Mouse (Mus musculus) adrenal gland, postnatal 4 days (tissue): ENCODE data around the gene Prkag1. TPM values are rescaled to one million over a fixed set of nuclear protein-coding genes. Genes with fewer than 3 reads are reported as not detected.

Experiments
- DNase-seq, 2 experiments: peaks; one replicate each; pipeline ENCODE4 v3.0.0; 2021 to 2022; ENCODE audit warnings: low spot score in 2 of 2, mixed read lengths in 2 of 2
- total RNA-seq, 2 experiments: library from RNA; stranded (reverse); gene quantifications; 2 replicates each; pipeline ENCODE4 v1.2.3; 2021

Prkag1 gene
- total RNA-seq, 2 experiments from 2014 or later, result 66.4 to 68.2 TPM

GRCm38 (mm10) chr15:98796803-98797595, 34.3 kb downstream of the Prkag1 start:
- DNase-seq, result no peak

GRCm38 (mm10) chr15:98793141-98793698, 38.1 kb downstream of the Prkag1 start:
- DNase-seq, result no peak

- no peak for DNase-seq
These were observed 38.9 kb downstream of the Prkag1 start for GRCm38 (mm10) chr15:98792233-98793020.

- DNase-seq, result no peak
These were observed 39.5 kb downstream of the Prkag1 start for GRCm38 (mm10) chr15:98791771-98792170.

GRCm38 (mm10) chr15:98791221-98791620, 40.1 kb downstream of the Prkag1 start:
- DNase-seq, result no peak

GRCm38 (mm10) chr15:98790761-98791160, 40.6 kb downstream of the Prkag1 start:
- DNase-seq, result no peak

- no peak for DNase-seq
These were observed 41.4 kb downstream of the Prkag1 start, which contains the start of gene Wnt1 for GRCm38 (mm10) chr15:98789661-98790535. Gene Wnt1 (plus strand): TSS chr15:98789857.

GRCm38 (mm10) chr15:98788972-98789660, 42.2 kb downstream of the Prkag1 start:
- DNase-seq, result no peak

- DNase-seq, result no peak
These were observed 43.4 kb downstream of the Prkag1 start for GRCm38 (mm10) chr15:98787930-98788329.

GRCm38 (mm10) chr15:98785744-98786143, 45.6 kb downstream of the Prkag1 start:
- no peak for DNase-seq

- DNase-seq, result no peak
These were observed 50.2 kb downstream of the Prkag1 start for GRCm38 (mm10) chr15:98781166-98781565.

GRCm38 (mm10) chr15:98780573-98780972, 50.7 kb downstream of the Prkag1 start:
- DNase-seq, result no peak

GRCm38 (mm10) chr15:98780075-98780474, 51.2 kb downstream of the Prkag1 start:
- no peak for DNase-seq

- no peak for DNase-seq
These were observed 52.5 kb downstream of the Prkag1 start for GRCm38 (mm10) chr15:98778806-98779205.

GRCm38 (mm10) chr15:98778191-98778770, 53.0 kb downstream of the Prkag1 start:
- DNase-seq, result no peak

- no peak for DNase-seq
These were observed 53.6 kb downstream of the Prkag1 start, which contains the start of gene Wnt10b for GRCm38 (mm10) chr15:98777762-98778161. Gene Wnt10b (minus strand): TSS chr15:98778150.

GRCm38 (mm10) chr15:98777005-98777616, 54.2 kb downstream of the Prkag1 start:
- no peak for DNase-seq

GRCm38 (mm10) chr15:98776280-98777004, 54.9 kb downstream of the Prkag1 start:
- DNase-seq, result no peak

GRCm38 (mm10) chr15:98775533-98775932, 55.8 kb downstream of the Prkag1 start:
- DNase-seq, result no peak
